Mouse (Mus musculus) stomach, postnatal 0 days (tissue): ENCODE results near the gene Idh1. TPM values are rescaled to one million over a fixed set of nuclear protein-coding genes. Genes with fewer than 3 reads are reported as not detected.
"Not testable (repeated sequence)": the region's sequence is repeated elsewhere in the genome, so short reads cannot be mapped to it uniquely, and the experiment has no call there.

Experiments
- ATAC-seq: fragments of 200-750 bp; cut with Nextera tagmentation; 2 replicates; pipeline ENCODE4 v1.8.0; 2017; ENCODE audit not compliant: low FRiP score, low TSS enrichment
- DNase-seq: peaks from one replicate; pipeline ENCODE4 v3.0.0-alpha.2; 2016; ENCODE audit warnings: low spot score
- H3K27ac ChIP-seq: fragments of 300-500 bp; sonication (generic); replicated peaks from 2 replicates; pipeline ENCODE4 v1.5.1; 2014; ENCODE audit warnings: mild to moderate bottlenecking, control low read depth
- H3K27me3 ChIP-seq: fragments of 300-500 bp; sonication (generic); 2 replicates; pipeline ENCODE4 v1.6.1; 2014; ENCODE audit warnings: low read length; ENCODE audit not compliant: control insufficient read depth, insufficient read depth
- H3K36me3 ChIP-seq: fragments of 300-500 bp; sonication (generic); 2 replicates; pipeline ENCODE4 v1.6.1; 2014; ENCODE audit warnings: low read length, mixed read lengths; ENCODE audit not compliant: control insufficient read depth, insufficient read depth
- H3K4me1 ChIP-seq: fragments of 300-500 bp; sonication (generic); replicated peaks from 2 replicates; pipeline ENCODE4 v1.6.1; 2014; ENCODE audit warnings: antibody characterized with exemption; ENCODE audit not compliant: control insufficient read depth, insufficient read depth
- H3K4me2 ChIP-seq: fragments of 300-500 bp; sonication (generic); replicated peaks from 2 replicates; pipeline ENCODE4 v1.6.1; 2014; ENCODE audit warnings: low read depth, mild to moderate bottlenecking, control low read depth, moderate library complexity
- H3K4me3 ChIP-seq: fragments of 300-500 bp; sonication (generic); 2 replicates; pipeline ENCODE4 v1.5.1; 2014; ENCODE audit warnings: low read depth, low read length, control low read depth
- H3K9ac ChIP-seq: fragments of 300-500 bp; sonication (generic); 2 replicates; pipeline ENCODE4 v1.6.1; 2014; ENCODE audit warnings: mild to moderate bottlenecking, low read length, control low read depth, mixed read lengths
- H3K9me3 ChIP-seq: fragments of 300-500 bp; sonication (generic); 2 replicates; pipeline ENCODE4 v1.6.1; 2016; ENCODE audit warnings: low read length; ENCODE audit not compliant: control insufficient read depth
- CTCF ChIP-seq: IDR thresholded peaks from 2 replicates; pipeline ENCODE4 v1.5.1; 2016; ENCODE audit warnings: antibody characterized with exemption, low read depth, mild to moderate bottlenecking, moderate library complexity
- EP300 ChIP-seq: optimal IDR thresholded peaks from 2 replicates; pipeline ENCODE3; 2016; ENCODE audit warnings: antibody characterized with exemption
- WGBS: fragments of 180-500 bp; shearing (Covaris S2); extraction: QIAGEN DNeasy Blood & Tissue Kit; methylation state at CpG from one replicate; pipeline ENCODE4 v1.1.7; 2014; 5-methylcytosine and 5-hydroxymethylcytosine counted together
- polyA plus RNA-seq: library from polyadenylated mRNA; unstranded; fragments of >200 nt; fragmentation: Nextera tagmentation; extraction: Ambion mirVana; gene quantifications from 2 replicates; pipeline ENCODE4 v1.2.1, GENCODE M21; 2015

Gene Idh1
- 162 and 177 TPM in 2 replicates for polyA plus RNA-seq

DNA sequence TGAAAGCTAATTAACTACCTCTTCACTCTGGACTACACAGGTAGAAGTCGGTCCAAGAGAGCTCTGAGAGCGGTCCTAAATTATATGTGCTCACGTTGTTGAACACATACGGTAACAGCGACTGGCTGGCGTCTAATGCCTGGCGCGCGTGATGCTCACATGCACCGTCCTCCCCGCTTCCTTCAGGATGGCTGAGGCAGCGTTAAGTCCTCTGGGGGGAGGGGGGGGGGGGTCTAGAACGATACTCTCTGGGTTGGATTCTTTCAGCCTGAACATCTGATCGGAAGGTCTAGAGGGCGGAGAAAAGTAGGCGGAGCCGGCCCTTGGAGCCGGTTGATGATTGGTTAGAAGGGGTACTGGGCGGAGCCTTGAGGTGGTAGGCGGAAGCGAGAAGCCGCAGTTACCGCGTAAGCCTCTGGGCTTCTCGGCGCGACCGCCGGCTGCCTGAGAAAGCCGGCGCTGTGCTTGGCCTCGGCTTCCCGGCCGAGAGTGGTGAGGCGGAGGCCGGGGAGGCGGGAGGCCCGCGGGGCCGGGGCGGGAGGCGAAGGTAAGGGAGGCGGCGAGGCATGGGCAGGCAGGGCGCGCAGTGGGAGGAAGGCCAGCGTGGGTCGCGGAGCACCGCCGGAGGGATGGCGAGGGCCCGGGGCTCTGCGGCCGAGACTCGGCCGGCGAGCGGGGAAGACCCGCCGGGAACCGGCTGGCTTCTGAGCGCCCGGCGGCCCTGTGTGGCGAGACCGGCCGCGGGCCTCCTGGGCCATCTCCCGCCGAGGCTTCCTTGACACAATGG, at the start of gene Idh1, which contains the start of gene Pikfyve:
Gene Idh1, minus strand, starts transcription at position 214 of the 787 bp plus-strand sequence.
Gene Pikfyve, plus strand, starts transcription at position 397 of the 787 bp plus-strand sequence.
- WGBS: under 1% methylated on average over 64 of the region's 71 CpGs
- ATAC-seq: peak; percentile 99

GRCm38 (mm10) chr1:65230566-65230965, 44.3 kb upstream of the Idh1 start:
- H3K9ac ChIP-seq: no peak overlapping the region
- no peak overlapping the region for H3K4me3 ChIP-seq
- no peak overlapping the region for H3K27ac ChIP-seq
- H3K4me1 ChIP-seq: no peaks in the 10 kb centered on the region
- DNase-seq: no peak
- no peak for ATAC-seq
- TF ChIP-seq EP300 (no peak), CTCF (no peak)
- no peaks in the 10 kb centered on the region for H3K27me3 ChIP-seq
- H3K36me3 ChIP-seq: 0 out of 2 replicates have a peak, but pooled peaks cover 2% of the 10 kb centered on the region
- WGBS: 83% methylated on average over 1 of the region's 1 CpGs
- no peak overlapping the region for H3K4me2 ChIP-seq
- H3K9me3 ChIP-seq: no peaks in the 10 kb centered on the region

More for the DNA sequence above, at the start of gene Idh1, which contains the start of gene Pikfyve:
- TF ChIP-seq CTCF: 0 out of 2 replicates have a peak, but pooled peaks have one; percentile 28
- TF ChIP-seq EP300: no peak
- Histone ChIP-seq H3K36me3 (no peaks in the 10 kb centered on the region), H3K27me3 (no peaks in the 10 kb centered on the region), H3K9ac (peak within 1 kb of the TSS; percentile 86), H3K4me3 (peak within 1 kb of the TSS; percentile 95), H3K9me3 (no peaks in the 10 kb centered on the region), H3K4me1 (no peaks in the 10 kb centered on the region), H3K4me2 (peak within 1 kb of the TSS; percentile 77), H3K27ac (peak within 1 kb of the TSS; percentile 91)
- DNase-seq: peak; percentile 97

DNA sequence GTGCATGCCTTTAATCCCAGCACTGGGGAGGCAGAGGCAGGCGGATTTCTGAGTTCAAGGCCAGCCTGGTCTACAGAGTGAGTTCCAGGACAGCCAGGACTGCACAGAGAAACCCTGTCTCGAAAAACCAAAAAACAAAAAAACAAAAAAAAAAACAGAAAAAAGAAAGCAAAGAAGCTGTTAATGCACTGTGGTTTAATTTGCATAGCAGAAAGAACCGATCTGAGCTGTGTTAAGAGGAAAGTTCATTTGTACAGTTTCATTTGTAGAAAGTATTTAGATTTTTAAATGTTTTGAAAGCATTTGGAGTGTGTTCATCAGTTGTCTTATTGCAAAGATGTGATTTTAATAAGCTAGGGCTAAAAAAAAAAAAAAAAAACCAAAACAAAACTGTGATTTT, 43.5 kb upstream of the Idh1 start:
- not testable (repeated sequence) for ATAC-seq, H3K27ac ChIP-seq, H3K4me1 ChIP-seq, DNase-seq, H3K9ac ChIP-seq, H3K36me3 ChIP-seq, H3K9me3 ChIP-seq, H3K4me3 ChIP-seq, H3K4me2 ChIP-seq, H3K27me3 ChIP-seq
- WGBS: 89% methylated on average over 3 of the region's 3 CpGs

DNA sequence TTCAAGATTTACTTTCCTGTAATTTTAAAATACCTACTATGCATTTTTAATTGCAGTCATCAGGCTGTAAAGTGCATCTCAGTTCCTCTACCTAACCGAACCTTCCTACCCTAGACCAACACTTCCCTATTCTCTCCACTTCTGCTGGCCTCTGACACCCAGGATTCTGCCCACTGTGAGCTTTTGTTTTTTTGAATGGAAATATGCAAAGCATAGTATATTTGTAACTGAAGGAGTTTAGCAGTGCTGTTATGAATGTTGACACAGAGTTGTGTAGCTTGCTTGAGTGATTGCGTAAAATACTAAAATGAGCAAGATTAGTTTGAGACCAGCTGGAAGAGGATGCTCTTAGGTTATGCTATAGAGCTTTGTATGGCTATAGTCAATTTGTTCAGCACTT, 41.4 kb upstream of the Idh1 start:
- Histone ChIP-seq H3K4me3 (no peak overlapping the region), H3K9ac (no peak overlapping the region), H3K27me3 (no peaks in the 10 kb centered on the region), H3K9me3 (no peaks in the 10 kb centered on the region), H3K4me2 (no peak overlapping the region), H3K27ac (no peak overlapping the region), H3K4me1 (no peaks in the 10 kb centered on the region), H3K36me3 (no peaks in the 10 kb centered on the region)
- TF ChIP-seq EP300 (no peak), CTCF (no peak)
- DNase-seq (no peak), ATAC-seq (no peak)
- WGBS: 91% methylated on average over 2 of the region's 2 CpGs

DNA sequence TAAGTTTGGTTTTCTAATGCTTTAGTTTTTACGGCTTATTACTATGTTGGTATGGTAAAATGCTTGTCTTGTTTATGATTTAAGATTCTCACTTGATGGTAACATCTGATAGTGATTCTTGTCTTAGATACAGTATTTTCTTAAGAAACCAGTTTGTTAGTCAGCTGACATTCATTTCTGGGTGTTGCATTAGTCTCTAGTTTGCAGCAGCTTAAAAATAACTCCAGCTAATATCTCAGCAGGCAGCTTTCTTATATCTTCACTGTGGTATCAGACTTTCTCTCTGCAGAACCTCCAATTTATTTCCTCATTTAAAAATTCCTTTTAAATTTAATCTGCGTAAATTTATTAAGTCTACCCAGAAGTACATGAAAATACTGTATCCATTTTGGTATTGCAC, 37.4 kb upstream of the Idh1 start:
- Histone ChIP-seq H3K27ac (no peak overlapping the region), H3K9ac (no peak overlapping the region), H3K4me1 (no peaks in the 10 kb centered on the region), H3K4me3 (no peak overlapping the region), H3K27me3 (no peaks in the 10 kb centered on the region), H3K9me3 (no peaks in the 10 kb centered on the region), H3K4me2 (no peak overlapping the region), H3K36me3 (no peaks in the 10 kb centered on the region; the same call in 1 of the 2 replicates)
- DNase-seq (no peak), ATAC-seq (no peak)
- TF ChIP-seq EP300: no peak
- TF ChIP-seq CTCF: no peak
- 92% methylated on average over 2 of the region's 2 CpGs for WGBS

DNA sequence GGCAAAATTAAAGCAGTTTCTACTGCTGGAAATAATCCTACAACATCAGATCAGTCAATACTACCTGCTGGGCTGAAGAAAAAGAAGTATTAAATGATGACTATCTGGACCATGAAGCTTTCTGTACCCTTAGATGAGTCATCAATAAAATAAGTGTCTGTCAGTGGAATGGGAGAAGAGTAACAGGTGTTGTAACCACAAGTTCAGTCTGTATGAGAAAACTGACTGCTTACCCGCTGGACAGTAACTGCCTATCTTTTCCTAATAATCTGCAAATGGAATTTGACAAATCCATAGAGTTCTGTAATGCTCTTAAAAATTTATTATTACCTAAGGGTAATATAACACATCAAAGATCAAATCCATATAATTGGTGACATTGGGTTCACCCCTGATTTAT, 31.7 kb upstream of the Idh1 start:
- H3K27me3 ChIP-seq: no peaks in the 10 kb centered on the region
- TF ChIP-seq CTCF (no peak), EP300 (no peak)
- no peak overlapping the region for H3K9ac ChIP-seq
- H3K4me1 ChIP-seq: no peaks in the 10 kb centered on the region
- WGBS: 91% methylated on average over 1 of the region's 1 CpGs
- H3K4me2 ChIP-seq: no peak overlapping the region
- DNase-seq: no peak
- no peak overlapping the region for H3K4me3 ChIP-seq
- no peaks in the 10 kb centered on the region for H3K9me3 ChIP-seq
- H3K36me3 ChIP-seq: no peaks in the 10 kb centered on the region; the same call in 1 of the 2 replicates
- no peak overlapping the region for H3K27ac ChIP-seq
- no peak for ATAC-seq
